Mouse (Mus musculus) embryo, embryonic 10 days (tissue): ENCODE results near the gene Decr2.
"Not testable (repeated sequence)": the region's sequence is repeated elsewhere in the genome, so short reads cannot be mapped to it uniquely, and the experiment has no call there.

Experiments used
- DNase-seq: peaks from one replicate; pipeline ENCODE4 v3.0.0-alpha.2; 2015; ENCODE audit warnings: low spot score

The Decr2 gene

GRCm38 (mm10) chr17:26089905-26090632 lies at the start of gene Decr2:
Gene Decr2, minus strand, starts transcription at chr17:26090337.
- DNase-seq, result peak; percentile 91

GRCm38 (mm10) chr17:26138901-26139381 lies 48.8 kb upstream of the Decr2 start:
- peak; percentile 55 for DNase-seq

- peak; percentile 98 for DNase-seq
Observed at GRCm38 (mm10) chr17:26138239-26138836, 48.2 kb upstream of the Decr2 start, which contains the start of gene Axin1. Gene Axin1, plus strand, starts transcription at chr17:26138688.

GRCm38 (mm10) chr17:26137751-26138130 lies 47.6 kb upstream of the Decr2 start:
- DNase-seq, result no peak

- no peak for DNase-seq
Observed at GRCm38 (mm10) chr17:26137106-26137750, 47.1 kb upstream of the Decr2 start.

- peak; percentile 12 for DNase-seq
Observed at GRCm38 (mm10) chr17:26131856-26132853, 42.0 kb upstream of the Decr2 start.

- no peak for DNase-seq
Observed at GRCm38 (mm10) chr17:26131062-26131732, 41.1 kb upstream of the Decr2 start.

- no peak for DNase-seq
Observed at GRCm38 (mm10) chr17:26125226-26125625, 35.1 kb upstream of the Decr2 start.

- DNase-seq, result no peak
Observed at GRCm38 (mm10) chr17:26124560-26124959, 34.4 kb upstream of the Decr2 start.

GRCm38 (mm10) chr17:26123267-26123684 lies 33.1 kb upstream of the Decr2 start, which contains the start of gene Mrpl28:
Gene Mrpl28, plus strand, starts transcription at chr17:26123500.
- peak; percentile 98 for DNase-seq

- DNase-seq, result no peak
Observed at GRCm38 (mm10) chr17:26122431-26123140, 32.4 kb upstream of the Decr2 start.

- DNase-seq, result peak; percentile 85
Observed at GRCm38 (mm10) chr17:26119766-26120710, 29.9 kb upstream of the Decr2 start.

GRCm38 (mm10) chr17:26116503-26117258 lies 26.5 kb upstream of the Decr2 start:
- DNase-seq, result no peak

GRCm38 (mm10) chr17:26115956-26116487 lies 25.9 kb upstream of the Decr2 start:
- DNase-seq, result no peak

- no peak for DNase-seq
Observed at GRCm38 (mm10) chr17:26115205-26115898, 25.2 kb upstream of the Decr2 start.

- not testable (repeated sequence) for DNase-seq
Observed at GRCm38 (mm10) chr17:26114461-26114860, 24.3 kb upstream of the Decr2 start.

GRCm38 (mm10) chr17:26114061-26114460 lies 23.9 kb upstream of the Decr2 start:
- no peak for DNase-seq
